Mouse (Mus musculus) lung, adult 2 months (tissue): ENCODE data around the gene Eif3b. TPM values are rescaled to one million over a fixed set of nuclear protein-coding genes. Genes with fewer than 3 reads are reported as not detected.
A peak's percentile ranks its signal among the peaks of the same experiment; 100 is the strongest.
"Not testable (repeated sequence)": the region's sequence is repeated elsewhere in the genome, so short reads cannot be mapped to it uniquely, and the experiment has no call there.

ENCODE experiments used
- DNase-seq: peaks from one replicate; pipeline ENCODE4 v3.0.0; 2022
- H3K4me1 ChIP-seq: fragments of 200-500 bp; 2 replicates; pipeline ENCODE4 v1.6.1; 2011; ENCODE audit warnings: low read length; ENCODE audit not compliant: control insufficient read depth, insufficient read depth
- H3K4me3 ChIP-seq: fragments of 200-500 bp; replicated peaks from 2 replicates; pipeline ENCODE3; 2011; ENCODE audit warnings: low read depth, mild to moderate bottlenecking, control low read depth, low read length; ENCODE audit errors: extremely low read depth
- CTCF ChIP-seq: fragments of 200-500 bp; IDR thresholded peaks from 2 replicates; pipeline ENCODE4 v1.5.1; 2011; ENCODE audit warnings: mild to moderate bottlenecking, low read length, control low read depth; ENCODE audit not compliant: insufficient read depth
- POLR2A ChIP-seq: fragments of 200-500 bp; IDR thresholded peaks from 2 replicates; pipeline ENCODE4 v1.6.1; 2011; ENCODE audit warnings: low read depth, mild to moderate bottlenecking, control low read depth, low read length, borderline replicate concordance; ENCODE audit errors: extremely low read depth
- WGBS: fragments of 180-500 bp; shearing (Covaris S2); methylation state at CpG from one replicate; pipeline ENCODE4 v1.1.7; 2018; 5-methylcytosine and 5-hydroxymethylcytosine counted together
- polyA plus RNA-seq: library from polyadenylated mRNA; depleted of rRNA; stranded (reverse); fragments of >200 nt; gene quantifications from 2 replicates; pipeline ENCODE4 v1.2.3, GENCODE M21; 2012

The Eif3b gene
- polyA plus RNA-seq, 1 experiment = 83.0 TPM

DNA sequence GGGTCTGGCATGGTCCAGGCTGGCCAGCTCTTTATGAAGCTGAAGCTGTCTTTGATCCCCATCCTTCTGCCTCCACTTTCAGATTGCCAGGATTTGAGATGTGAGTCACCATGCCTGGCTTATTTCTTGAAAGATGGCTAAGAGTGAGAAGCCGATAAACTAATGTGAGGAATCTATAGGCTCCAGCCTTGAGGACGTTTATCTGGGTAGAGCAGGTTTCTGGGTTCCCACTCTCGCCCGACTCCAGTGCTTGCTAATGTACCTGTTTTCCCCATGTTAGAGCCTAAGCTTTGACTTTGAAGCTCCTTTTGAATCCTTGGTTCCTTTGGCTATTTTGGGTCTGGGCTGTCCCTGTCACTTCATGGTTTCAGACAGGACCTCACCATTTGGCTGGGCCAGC lies 1.5 kb downstream of the Eif3b start:
- WGBS = 46% methylated on average over 4 of the region's 4 CpGs
- TF ChIP-seq POLR2A = no peak
- TF ChIP-seq CTCF = no peak
- Histone ChIP-seq H3K4me1 (peaks cover 7% of the 10 kb centered on the region; the same call in 1 of the 2 replicates), H3K4me3 (no peak overlapping the region)
- no peak for DNase-seq

- peak; percentile 45 for DNase-seq
- peaks cover 7% of the 10 kb centered on the region; the same call in 1 of the 2 replicates for H3K4me1 ChIP-seq
- no peak overlapping the region for H3K4me3 ChIP-seq
- WGBS = 74% methylated on average over 17 of the region's 17 CpGs
- no peak for TF ChIP-seq POLR2A
- no peak for TF ChIP-seq CTCF
Observed at GRCm38 (mm10) chr5:140425016-140425783, 6.1 kb downstream of the Eif3b start.

- TF ChIP-seq CTCF = peak; percentile 41; the same call in 1 of the 2 replicates
- WGBS = 25% methylated on average over 2 of the region's 6 CpGs
- not testable (repeated sequence) for DNase-seq, H3K4me3 ChIP-seq, H3K4me1 ChIP-seq
Observed at GRCm38 (mm10) chr5:140439117-140439516, 20.0 kb downstream of the Eif3b start.

DNA sequence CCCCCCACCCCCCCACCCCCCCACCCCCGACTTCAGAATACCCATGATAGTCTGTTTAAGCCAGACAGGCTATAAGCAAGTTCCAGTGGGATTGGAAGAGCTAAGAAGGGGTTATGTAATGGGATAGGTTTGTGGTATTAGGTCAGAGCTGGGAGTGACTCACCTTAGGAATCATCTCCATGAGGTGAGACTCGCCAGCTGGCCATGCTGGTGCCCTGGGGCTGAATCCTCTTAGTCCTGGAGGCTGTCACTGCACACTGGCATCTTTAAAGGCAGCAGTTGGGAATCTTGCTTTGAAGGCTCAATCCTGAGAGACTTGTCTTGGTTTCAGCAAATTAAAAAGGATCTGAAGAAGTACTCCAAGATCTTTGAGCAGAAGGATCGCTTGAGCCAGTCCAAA lies 22.3 kb downstream of the Eif3b start:
- DNase-seq = no peak
- Histone ChIP-seq H3K4me3 (no peak overlapping the region), H3K4me1 (peaks cover 3% of the 10 kb centered on the region; the same call in 1 of the 2 replicates)
- no peak for TF ChIP-seq CTCF
- TF ChIP-seq POLR2A = no peak
- whole genome bisulfite sequencing = 92% methylated on average over 3 of the region's 3 CpGs

DNA sequence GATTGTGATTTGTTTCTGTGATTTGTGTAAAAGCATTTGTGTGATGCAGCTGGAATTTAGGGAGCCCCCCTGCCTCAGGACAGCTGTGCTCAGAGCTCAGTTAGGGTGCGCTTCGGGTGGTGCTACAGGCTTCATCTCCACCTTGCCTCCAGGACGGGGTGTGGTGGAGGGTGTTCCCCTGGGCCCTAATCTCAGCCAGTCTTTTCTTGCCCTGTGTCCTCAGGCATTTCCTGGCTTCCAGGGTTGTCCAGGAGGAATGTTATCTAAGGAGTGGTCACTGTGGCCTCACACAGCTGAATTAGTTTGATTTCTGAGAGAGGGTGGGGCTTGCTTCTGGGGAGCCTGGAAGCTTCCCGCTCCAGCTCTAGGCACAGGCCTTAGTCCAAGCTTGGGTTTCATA lies 24.9 kb downstream of the Eif3b start:
- 54% methylated on average over 4 of the region's 4 CpGs for WGBS
- Histone ChIP-seq H3K4me3 (no peak overlapping the region), H3K4me1 (peaks cover 3% of the 10 kb centered on the region; the same call in 1 of the 2 replicates)
- TF ChIP-seq POLR2A (no peak), CTCF (no peak)
- DNase-seq = no peak

- TF ChIP-seq POLR2A (no peak), CTCF (no peak)
- WGBS = 81% methylated on average over 5 of the region's 5 CpGs
- Histone ChIP-seq H3K4me1 (peaks cover 3% of the 10 kb centered on the region; the same call in 1 of the 2 replicates), H3K4me3 (no peak within 1 kb of the TSS)
- no peak for DNase-seq
Observed at GRCm38 (mm10) chr5:140445345-140445744, 26.2 kb downstream of the Eif3b start, which contains the start of gene Gm4869. Gene Gm4869 (plus strand): TSS chr5:140445645.

GRCm38 (mm10) chr5:140446054-140446453 lies 26.9 kb downstream of the Eif3b start:
- Histone ChIP-seq H3K4me3 (no peak overlapping the region), H3K4me1 (peaks cover 3% of the 10 kb centered on the region; the same call in 1 of the 2 replicates)
- DNase-seq = no peak
- 63% methylated on average over 7 of the region's 7 CpGs for WGBS
- no peak for TF ChIP-seq POLR2A
- TF ChIP-seq CTCF = no peak

GRCm38 (mm10) chr5:140454488-140454887 lies 35.4 kb downstream of the Eif3b start:
- no peak overlapping the region for H3K4me3 ChIP-seq
- no peak for TF ChIP-seq POLR2A
- TF ChIP-seq CTCF = no peak
- H3K4me1 ChIP-seq = no peaks in the 10 kb centered on the region
- no peak for DNase-seq

DNA sequence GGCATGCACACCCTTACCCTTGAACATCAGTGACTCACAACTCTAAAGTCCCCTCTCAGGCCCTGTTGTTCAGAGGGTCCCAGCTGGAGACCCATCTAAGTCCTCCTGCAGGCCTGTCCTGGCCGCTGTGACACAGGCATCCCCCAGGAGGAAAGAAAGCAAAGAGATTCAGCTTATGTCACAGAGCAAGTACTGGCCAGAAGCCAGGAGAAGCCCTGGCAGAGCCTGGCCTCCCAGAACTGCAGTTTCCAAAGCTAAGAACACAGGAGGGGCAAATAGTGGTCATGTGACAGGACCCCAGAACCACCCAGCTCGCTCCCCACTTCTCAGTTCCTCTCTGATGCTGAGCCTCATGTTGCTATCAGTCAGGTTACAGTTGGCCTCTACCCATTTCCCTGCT lies 36.3 kb downstream of the Eif3b start:
- H3K4me3 ChIP-seq = no peak overlapping the region
- 62% methylated on average over 2 of the region's 2 CpGs for WGBS
- H3K4me1 ChIP-seq = no peaks in the 10 kb centered on the region
- TF ChIP-seq POLR2A = no peak
- TF ChIP-seq CTCF = no peak
- DNase-seq = no peak

DNA sequence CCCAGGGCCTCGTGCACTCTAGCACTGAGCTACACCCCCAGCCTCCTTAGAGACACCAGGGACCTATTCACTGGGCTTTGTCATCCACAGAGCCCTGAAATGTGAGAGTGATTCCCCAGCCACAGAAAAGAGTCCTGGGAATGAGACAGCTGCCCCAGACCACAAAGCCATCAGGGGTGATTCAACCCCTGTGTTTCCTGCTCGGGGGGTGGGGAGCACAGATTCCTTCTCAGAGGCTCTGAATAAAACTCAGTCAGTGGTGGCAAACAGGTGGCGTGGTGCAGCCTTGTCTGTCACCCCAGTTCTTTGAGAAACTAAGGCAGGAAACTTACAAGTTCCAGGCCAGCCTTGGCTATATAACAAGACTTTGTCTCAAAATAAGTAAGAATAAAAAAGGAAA lies 42.3 kb downstream of the Eif3b start:
- no peak for TF ChIP-seq POLR2A
- Histone ChIP-seq H3K4me3 (no peak overlapping the region), H3K4me1 (no peaks in the 10 kb centered on the region)
- WGBS = 86% methylated on average over 3 of the region's 3 CpGs
- DNase-seq = no peak

DNA sequence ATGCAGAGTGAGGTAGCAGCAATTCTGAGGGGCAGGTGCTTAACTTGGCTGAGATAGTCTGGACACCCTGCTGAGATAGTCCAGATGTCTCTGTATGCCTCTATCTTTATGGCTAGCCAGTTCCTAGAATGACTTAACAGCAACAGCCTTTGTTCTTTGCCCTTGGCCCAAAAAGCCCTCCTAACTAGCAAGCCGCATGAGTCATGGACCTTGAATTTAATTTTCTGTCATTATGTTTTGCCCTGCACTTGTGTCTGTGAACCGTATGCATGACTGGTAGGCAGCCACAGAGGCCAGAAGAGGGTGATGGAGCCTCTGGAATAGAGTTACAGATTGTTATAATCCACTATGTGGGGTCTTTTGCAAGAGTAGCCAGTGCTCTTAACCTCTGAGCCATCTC lies 44.0 kb downstream of the Eif3b start:
- DNase-seq, H3K4me3 ChIP-seq, H3K4me1 ChIP-seq: not testable (repeated sequence)
- WGBS = 81% methylated on average over 2 of the region's 2 CpGs
